Mouse (Mus musculus) heart, adult 2 months (tissue): ENCODE data around the gene H2-DMb1. TPM values are rescaled to one million over a fixed set of nuclear protein-coding genes. Genes with fewer than 3 reads are reported as not detected.

Source experiments
- DNase-seq, 2 experiments: peaks; one replicate each; pipeline ENCODE4 v3.0.0; 2021
- H3K27ac ChIP-seq: fragments of 200-600 bp; 2 replicates; pipeline ENCODE4 v1.8.1; 2022
- H3K27me3 ChIP-seq: fragments of 200-500 bp; 2 replicates; pipeline ENCODE4 v1.6.1; 2012; ENCODE audit warnings: mild to moderate bottlenecking, low read length, inconsistent platforms, mixed read lengths; ENCODE audit not compliant: control insufficient read depth, insufficient read depth
- H3K36me3 ChIP-seq: fragments of 200-500 bp; 2 replicates; pipeline ENCODE4 v1.6.1; 2012; ENCODE audit warnings: low read length, inconsistent platforms; ENCODE audit not compliant: control insufficient read depth, insufficient read depth
- H3K4me1 ChIP-seq: fragments of 200-500 bp; 2 replicates; pipeline ENCODE4 v1.6.1; 2011; ENCODE audit warnings: low read length; ENCODE audit not compliant: control insufficient read depth, insufficient read depth
- H3K4me3 ChIP-seq: fragments of 200-600 bp; 2 replicates; pipeline ENCODE4 v1.8.1; 2022
- H3K79me2 ChIP-seq: fragments of 200-500 bp; replicated peaks from 2 replicates; pipeline ENCODE4 v1.6.1; 2012; ENCODE audit warnings: mild to moderate bottlenecking, inconsistent platforms, low read length, moderate library complexity, mixed read lengths; ENCODE audit not compliant: control insufficient read depth, insufficient read depth
- H3K9ac ChIP-seq: fragments of 200-500 bp; 2 replicates; pipeline ENCODE4 v1.6.1; 2012; ENCODE audit warnings: low read depth, mild to moderate bottlenecking, control low read depth, inconsistent platforms, low read length, mixed read lengths
- CTCF ChIP-seq: fragments of 200-600 bp; IDR thresholded peaks from 2 replicates; pipeline ENCODE4 v1.8.1; 2022; ENCODE audit warnings: antibody characterized with exemption, mild to moderate bottlenecking, moderate library complexity
- EP300 ChIP-seq: fragments of 200-500 bp; IDR thresholded peaks from 2 replicates; pipeline ENCODE4 v1.6.1; 2011; ENCODE audit warnings: low read depth, low read length, control low read depth; ENCODE audit not compliant: insufficient read depth
- POLR2A ChIP-seq: fragments of 200-500 bp; IDR thresholded peaks from 2 replicates; pipeline ENCODE4 v1.6.1; 2011; ENCODE audit warnings: mild to moderate bottlenecking, low read depth, low read length, control low read depth; ENCODE audit not compliant: insufficient read depth
- WGBS: fragments of 180-500 bp; shearing (Covaris S2); methylation state at CpG from one replicate; pipeline ENCODE4 v1.1.7; 2018; 5-methylcytosine and 5-hydroxymethylcytosine counted together
- intact Hi-C: fragments of 180-260 bp; cut with DNase I; formaldehyde crosslinking; loops from one replicate; pipeline ENCODE4 v1.15.1; 2025
- polyA plus RNA-seq: library from polyadenylated mRNA; depleted of rRNA; stranded (reverse); fragments of >200 nt; gene quantifications from 2 replicates; pipeline ENCODE4 v1.2.3, GENCODE M21; 2012
- total RNA-seq, 2 experiments: library from RNA; stranded (reverse); gene quantifications; 2 replicates each; pipeline ENCODE4 v1.2.3; 2021

The H2-DMb1 gene
- total and polyA plus RNA-seq, 3 experiments, result 1.6 to 19.1 (median 2.2) TPM

- 1% methylated on average over 31 of the region's 31 CpGs for WGBS
- H3K4me1 ChIP-seq, result peaks cover 4% of the 10 kb centered on the region
- peak; percentile 91 to 92 for DNase-seq
- H3K79me2 ChIP-seq, result peaks cover 2% of the 10 kb centered on the region
- peak overlapping the region; percentile 99 for H3K9ac ChIP-seq
- no peak for TF ChIP-seq EP300
- peak; percentile 3; the same call in 1 of the 2 replicates for TF ChIP-seq POLR2A
- TF ChIP-seq CTCF, result peak; percentile 58
- no peaks in the 10 kb centered on the region for H3K27me3 ChIP-seq
- H3K36me3 ChIP-seq, result peaks cover 10% of the 10 kb centered on the region
- H3K4me3 ChIP-seq, result peak overlapping the region; percentile 75
- intact Hi-C loops, result no loop called here
- peak overlapping the region; percentile 98 for H3K27ac ChIP-seq
Measured at GRCm38 (mm10) chr17:34120814-34121171, 32.1 kb upstream of the H2-DMb1 start.

GRCm38 (mm10) chr17:34121172-34121878 lies 31.5 kb upstream of the H2-DMb1 start:
- peaks cover 2% of the 10 kb centered on the region for H3K79me2 ChIP-seq
- intact Hi-C loops, result no loop called here
- under 1% methylated on average over 34 of the region's 35 CpGs for WGBS
- H3K4me3 ChIP-seq, result peak overlapping the region; percentile 75
- peak; percentile 89 to 91 for DNase-seq
- H3K36me3 ChIP-seq, result peaks cover 6% of the 10 kb centered on the region
- H3K9ac ChIP-seq, result peak overlapping the region; percentile 99
- H3K27me3 ChIP-seq, result no peaks in the 10 kb centered on the region
- TF ChIP-seq CTCF (peak; percentile 10; the same call in 1 of the 2 replicates), EP300 (peak; percentile 28; the same call in 1 of the 2 replicates), POLR2A (peak; percentile 78)
- H3K27ac ChIP-seq, result peak overlapping the region; percentile 98
- H3K4me1 ChIP-seq, result peaks cover 4% of the 10 kb centered on the region

DNA sequence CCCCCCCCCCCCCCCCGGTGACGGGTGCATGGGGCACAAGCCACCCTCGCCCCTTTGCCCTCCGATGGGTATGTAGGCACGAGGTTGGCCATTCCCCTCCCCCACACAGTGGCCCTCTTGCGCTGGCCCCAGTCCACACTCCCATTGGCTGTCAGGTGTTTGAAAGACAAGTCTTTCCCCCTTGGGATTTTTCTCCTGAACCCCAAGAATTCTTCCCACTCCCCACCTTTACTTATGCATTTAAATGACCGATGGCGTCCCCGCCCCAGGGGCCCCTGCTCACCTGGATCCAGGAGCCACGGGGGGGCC lies 31.0 kb upstream of the H2-DMb1 start:
- Histone ChIP-seq H3K4me3 (peak overlapping the region; percentile 75), H3K9ac (peak overlapping the region; percentile 99), H3K79me2 (peaks cover 2% of the 10 kb centered on the region), H3K4me1 (peaks cover 3% of the 10 kb centered on the region), H3K36me3 (peaks cover 3% of the 10 kb centered on the region; the same call in 1 of the 2 replicates), H3K27me3 (no peaks in the 10 kb centered on the region), H3K27ac (peak overlapping the region; percentile 98)
- intact Hi-C loops, result no loop called here
- 0% methylated on average over 10 of the region's 10 CpGs for WGBS
- TF ChIP-seq CTCF (no peak), POLR2A (no peak), EP300 (no peak)
- DNase-seq, result no peak

- intact Hi-C loops, result no loop called here
- H3K36me3 ChIP-seq, result no peaks in the 10 kb centered on the region; the same call in 1 of the 2 replicates
- H3K4me1 ChIP-seq, result peaks cover 3% of the 10 kb centered on the region
- no peaks in the 10 kb centered on the region for H3K27me3 ChIP-seq
- H3K9ac ChIP-seq, result peak within 1 kb of the TSS; percentile 99
- WGBS, result 1% methylated on average over 75 of the region's 75 CpGs
- TF ChIP-seq EP300 (0 out of 2 replicates have a peak, but pooled peaks have one; percentile 39), POLR2A (peak; percentile 71), CTCF (peak; percentile 43)
- H3K4me3 ChIP-seq, result peak within 1 kb of the TSS; percentile 75
- H3K79me2 ChIP-seq, result peaks cover 2% of the 10 kb centered on the region
- H3K27ac ChIP-seq, result peak within 1 kb of the TSS; percentile 98
- peak; percentile 98 to 99 for DNase-seq
Measured at GRCm38 (mm10) chr17:34122188-34122984, 30.5 kb upstream of the H2-DMb1 start, which contains the start of gene Brd2. TSS of gene Brd2 (minus strand) at chr17:34122634.

- Histone ChIP-seq H3K79me2 (peaks cover 2% of the 10 kb centered on the region), H3K36me3 (no peaks in the 10 kb centered on the region), H3K27ac (peak overlapping the region; percentile 98), H3K27me3 (no peaks in the 10 kb centered on the region), H3K4me3 (peak overlapping the region; percentile 75), H3K4me1 (peaks cover 8% of the 10 kb centered on the region), H3K9ac (peak overlapping the region; percentile 46; the same call in 1 of the 2 replicates)
- under 1% methylated on average over 7 of the region's 7 CpGs for WGBS
- no peak for TF ChIP-seq POLR2A
- intact Hi-C loops, result loop anchor here (1.0 kb wide), 1 partner anchor 12 kb away; no protein-coding TSS in a partner anchor
- no peak for DNase-seq
Measured at GRCm38 (mm10) chr17:34123111-34123510, 29.8 kb upstream of the H2-DMb1 start.

DNA sequence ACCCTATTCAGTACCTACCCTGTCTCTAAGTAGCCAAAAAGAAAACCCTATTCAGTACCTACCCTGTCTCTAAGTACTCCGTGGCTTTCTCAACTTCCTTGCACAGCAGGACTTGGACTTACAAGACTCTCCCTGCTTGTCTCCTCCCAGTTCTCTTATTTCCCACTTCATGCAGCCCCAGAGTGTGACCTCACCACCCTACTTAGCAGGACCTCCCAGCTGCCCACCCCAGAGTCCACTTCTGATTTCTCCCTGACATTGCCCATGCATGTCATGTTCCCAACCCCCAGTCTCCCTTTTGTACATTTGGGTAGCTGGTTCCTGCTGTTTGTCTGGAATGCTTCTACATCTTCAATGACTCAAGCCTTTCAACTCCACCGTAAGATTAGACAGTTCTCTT lies 29.4 kb upstream of the H2-DMb1 start:
- H3K79me2 ChIP-seq, result peaks cover 1% of the 10 kb centered on the region
- no peaks in the 10 kb centered on the region for H3K27me3 ChIP-seq
- no peaks in the 10 kb centered on the region for H3K36me3 ChIP-seq
- peak overlapping the region; percentile 75 for H3K4me3 ChIP-seq
- peak overlapping the region; percentile 98 for H3K27ac ChIP-seq
- intact Hi-C loops, result loop anchor here (1.0 kb wide), 1 partner anchor 12 kb away; no protein-coding TSS in a partner anchor
- peaks cover 8% of the 10 kb centered on the region for H3K4me1 ChIP-seq
- DNase-seq, result peak; percentile 48 to 55
- peak overlapping the region; percentile 22; the same call in 1 of the 2 replicates for H3K9ac ChIP-seq
- WGBS, result 15% methylated on average over 2 of the region's 2 CpGs
- no peak for TF ChIP-seq EP300
- no peak for TF ChIP-seq CTCF
- peak; percentile 45; the same call in 1 of the 2 replicates for TF ChIP-seq POLR2A
